Mouse (Mus musculus): ENCODE measurements around the gene Catsperd.

- TF ChIP-seq CTCF (IDR thresholded peaks at IDR 0.05; ENCODE audit: low read depth, low read length) = no peak
- no peak for TF ChIP-seq POLR2A (IDR thresholded peaks at IDR 0.05; ENCODE audit: borderline replicate concordance, low read depth, low read length)
Observed at GRCm38 (mm10) chr17:56693851-56694310, 65.9 kb downstream of the Catsperd start.
